Mouse (Mus musculus) midbrain, postnatal 0 days (tissue): ENCODE data around the gene Arl15. TPM values are rescaled to one million over a fixed set of nuclear protein-coding genes. Genes with fewer than 3 reads are reported as not detected.

ENCODE experiments used
- ATAC-seq: fragments of 200-750 bp; cut with Nextera tagmentation; 2 replicates; pipeline ENCODE4 v1.8.0; 2017; ENCODE audit warnings: moderate number of reproducible peaks, mild to moderate bottlenecking, moderate TSS enrichment, moderate library complexity; ENCODE audit not compliant: low FRiP score
- DNase-seq: peaks from one replicate; pipeline ENCODE4 v3.0.0-alpha.2; 2015; ENCODE audit warnings: low spot score
- H3K27ac ChIP-seq: fragments of 300-500 bp; sonication (generic); 2 replicates; pipeline ENCODE4 v1.5.1; 2014; ENCODE audit warnings: low read depth, mild to moderate bottlenecking, low read length, mixed read lengths
- H3K27me3 ChIP-seq: fragments of 300-500 bp; sonication (generic); 2 replicates; pipeline ENCODE4 v1.6.1; 2014; ENCODE audit warnings: low read length, control low read depth, mixed read lengths; ENCODE audit not compliant: insufficient read depth
- H3K36me3 ChIP-seq: fragments of 300-500 bp; sonication (generic); 2 replicates; pipeline ENCODE4 v1.6.1; 2014; ENCODE audit warnings: low read length, control low read depth, mixed read lengths; ENCODE audit not compliant: insufficient read depth
- H3K4me1 ChIP-seq: fragments of 300-500 bp; sonication (generic); 2 replicates; pipeline ENCODE4 v1.6.1; 2014; ENCODE audit warnings: mild to moderate bottlenecking, control low read depth, antibody characterized with exemption, low read length, mixed read lengths; ENCODE audit not compliant: insufficient read depth
- H3K4me2 ChIP-seq: fragments of 300-500 bp; sonication (generic); 2 replicates; pipeline ENCODE4 v1.6.1; 2014; ENCODE audit warnings: low read depth, mild to moderate bottlenecking, low read length, mixed read lengths; ENCODE audit not compliant: poor library complexity, severe bottlenecking
- H3K4me3 ChIP-seq: fragments of 300-500 bp; sonication (generic); 2 replicates; pipeline ENCODE4 v1.5.1; 2014; ENCODE audit warnings: low read depth, mild to moderate bottlenecking, low read length, moderate library complexity
- H3K9ac ChIP-seq: fragments of 300-500 bp; sonication (generic); replicated peaks from 2 replicates; pipeline ENCODE4 v1.6.1; 2014; ENCODE audit warnings: mild to moderate bottlenecking, low read length, moderate library complexity, mixed read lengths; ENCODE audit not compliant: poor library complexity, severe bottlenecking
- H3K9me3 ChIP-seq: fragments of 300-500 bp; sonication (generic); 2 replicates; pipeline ENCODE4 v1.6.1; 2016; ENCODE audit warnings: low read length, control low read depth
- CTCF ChIP-seq: IDR thresholded peaks from 2 replicates; pipeline ENCODE4 v1.5.1; 2016; ENCODE audit warnings: antibody characterized with exemption, mild to moderate bottlenecking
- WGBS: fragments of 180-500 bp; shearing (Covaris S2); extraction: QIAGEN DNeasy Blood & Tissue Kit; methylation state at CpG from one replicate; pipeline ENCODE4 v1.1.7; 2014; 5-methylcytosine and 5-hydroxymethylcytosine counted together
- polyA plus RNA-seq: library from polyadenylated mRNA; unstranded; fragments of >200 nt; fragmentation: Nextera tagmentation; extraction: Ambion mirVana; gene quantifications from 2 replicates; pipeline ENCODE4 v1.2.1, GENCODE M21; 2015
- total RNA-seq: library from RNA; depleted of rRNA; stranded (reverse); fragments of >200 nt; gene quantifications from 2 replicates; pipeline ENCODE4 v1.2.3, GENCODE M21; 2014

Gene Arl15
- total and polyA plus RNA-seq, 2 experiments from 2014 or later: 16.8 to 54.8 TPM

- Histone ChIP-seq H3K4me2 (no peak overlapping the region), H3K27ac (no peak overlapping the region), H3K27me3 (no peaks in the 10 kb centered on the region), H3K36me3 (no peaks in the 10 kb centered on the region), H3K4me3 (no peak overlapping the region), H3K9me3 (no peaks in the 10 kb centered on the region), H3K9ac (no peak overlapping the region), H3K4me1 (no peaks in the 10 kb centered on the region)
- no peak for ATAC-seq
- WGBS: 80% methylated on average over 6 of the region's 6 CpGs
- no peak for DNase-seq
- no peak for TF ChIP-seq CTCF
These were observed 266.0 kb downstream of the Arl15 start for GRCm38 (mm10) chr13:114060258-114060657.

- Histone ChIP-seq H3K36me3 (no peaks in the 10 kb centered on the region), H3K27ac (no peak overlapping the region), H3K27me3 (no peaks in the 10 kb centered on the region), H3K4me1 (no peaks in the 10 kb centered on the region), H3K4me2 (no peak overlapping the region), H3K9me3 (no peaks in the 10 kb centered on the region), H3K9ac (no peak overlapping the region), H3K4me3 (no peak overlapping the region)
- ATAC-seq: no peak
- no peak for DNase-seq
- WGBS: 90% methylated on average over 7 of the region's 7 CpGs
- TF ChIP-seq CTCF: no peak
These were observed 266.9 kb downstream of the Arl15 start for GRCm38 (mm10) chr13:114061234-114061633.

- TF ChIP-seq CTCF: no peak
- Histone ChIP-seq H3K9me3 (no peaks in the 10 kb centered on the region), H3K9ac (no peak overlapping the region), H3K27ac (no peak overlapping the region), H3K4me3 (no peak overlapping the region), H3K4me2 (no peak overlapping the region), H3K27me3 (no peaks in the 10 kb centered on the region), H3K4me1 (no peaks in the 10 kb centered on the region), H3K36me3 (no peaks in the 10 kb centered on the region)
- no peak for DNase-seq
- WGBS: 90% methylated on average over 9 of the region's 9 CpGs
- ATAC-seq: no peak
These were observed 269.8 kb downstream of the Arl15 start for GRCm38 (mm10) chr13:114064069-114064468.

DNA sequence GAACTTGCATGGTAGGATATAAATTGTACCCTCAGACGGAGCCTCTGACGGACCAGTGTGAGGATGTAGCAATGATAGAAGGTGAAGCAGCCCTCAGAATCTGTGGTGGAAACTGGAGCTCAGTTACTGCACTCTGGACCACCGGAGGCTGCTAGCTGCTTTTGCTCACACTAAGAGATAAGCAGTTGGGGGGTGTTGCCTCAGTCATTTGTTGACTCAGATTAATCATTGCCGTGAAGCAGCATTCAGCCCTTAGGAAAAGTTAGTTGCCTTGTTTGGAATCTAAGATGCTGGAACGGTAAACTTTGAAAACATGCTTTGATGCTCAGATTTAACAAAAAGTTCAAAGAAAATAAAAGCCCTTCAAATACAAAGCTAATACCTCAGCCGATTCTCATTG lies 270.7 kb downstream of the Arl15 start:
- Histone ChIP-seq H3K27me3 (no peaks in the 10 kb centered on the region), H3K27ac (no peak overlapping the region), H3K4me3 (no peak overlapping the region), H3K9ac (no peak overlapping the region), H3K4me1 (no peaks in the 10 kb centered on the region), H3K4me2 (no peak overlapping the region), H3K36me3 (no peaks in the 10 kb centered on the region), H3K9me3 (no peaks in the 10 kb centered on the region)
- DNase-seq (no peak), ATAC-seq (no peak)
- 56% methylated on average over 6 of the region's 6 CpGs for WGBS
- no peak for TF ChIP-seq CTCF

DNA sequence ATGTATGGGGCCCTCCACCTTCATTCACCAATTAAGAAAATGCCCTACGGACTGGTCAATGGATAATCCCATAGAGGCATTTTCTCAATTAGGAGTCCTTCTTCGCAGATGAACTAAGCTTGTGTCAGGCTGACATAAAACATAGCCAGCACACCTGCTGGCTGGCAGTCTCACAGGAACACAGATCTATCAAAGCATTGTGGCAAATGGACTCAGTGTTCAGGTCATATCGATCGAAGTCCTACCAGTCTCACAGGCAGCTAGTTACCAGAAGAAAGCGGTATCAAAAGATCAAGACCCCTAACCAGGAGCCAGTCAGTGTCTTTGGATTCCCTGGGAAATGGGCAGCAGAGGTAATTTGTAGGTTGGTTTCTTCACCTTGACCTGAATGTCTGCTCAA lies 274.1 kb downstream of the Arl15 start:
- no peak overlapping the region for H3K4me3 ChIP-seq
- DNase-seq: no peak
- no peak for TF ChIP-seq CTCF
- 86% methylated on average over 5 of the region's 5 CpGs for WGBS
- no peaks in the 10 kb centered on the region for H3K4me1 ChIP-seq
- H3K27me3 ChIP-seq: no peaks in the 10 kb centered on the region
- ATAC-seq: no peak
- no peaks in the 10 kb centered on the region for H3K9me3 ChIP-seq
- H3K4me2 ChIP-seq: no peak overlapping the region
- no peaks in the 10 kb centered on the region for H3K36me3 ChIP-seq
- no peak overlapping the region for H3K9ac ChIP-seq
- H3K27ac ChIP-seq: no peak overlapping the region

GRCm38 (mm10) chr13:114071439-114071838 lies 277.1 kb downstream of the Arl15 start:
- H3K4me1 ChIP-seq: no peaks in the 10 kb centered on the region
- ATAC-seq: no peak
- no peak for DNase-seq
- no peak for TF ChIP-seq CTCF
- no peaks in the 10 kb centered on the region for H3K9me3 ChIP-seq
- H3K4me3 ChIP-seq: no peak overlapping the region
- H3K9ac ChIP-seq: no peak overlapping the region
- no peak overlapping the region for H3K4me2 ChIP-seq
- H3K27me3 ChIP-seq: no peaks in the 10 kb centered on the region
- 95% methylated on average over 7 of the region's 7 CpGs for WGBS
- H3K27ac ChIP-seq: no peak overlapping the region
- H3K36me3 ChIP-seq: no peaks in the 10 kb centered on the region

DNA sequence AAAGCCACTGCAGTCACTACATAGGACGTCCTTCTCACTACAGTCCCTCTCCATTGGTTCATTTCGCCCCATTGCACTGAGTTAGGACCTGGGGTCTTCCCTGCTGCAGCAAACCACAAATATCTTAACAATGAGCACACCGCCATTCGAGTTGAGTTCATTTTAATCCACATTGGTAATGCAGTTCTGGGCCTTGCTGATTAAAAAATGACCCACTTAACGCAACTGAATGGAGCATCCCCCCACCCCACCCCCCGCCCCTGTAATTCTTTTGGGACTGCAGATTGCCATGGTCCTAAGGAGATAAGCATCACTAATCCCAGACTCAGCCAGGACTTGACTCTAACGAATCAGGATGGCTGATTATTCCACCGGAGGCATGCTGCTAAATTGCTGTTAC lies 280.2 kb downstream of the Arl15 start:
- 23% methylated on average over 8 of the region's 8 CpGs for WGBS
- no peak for TF ChIP-seq CTCF

More for the DNA sequence above, 280.2 kb downstream of the Arl15 start:
- Histone ChIP-seq H3K36me3 (no peaks in the 10 kb centered on the region), H3K27ac (no peak overlapping the region), H3K9ac (no peak overlapping the region), H3K9me3 (no peaks in the 10 kb centered on the region), H3K27me3 (no peaks in the 10 kb centered on the region), H3K4me2 (no peak overlapping the region), H3K4me3 (no peak overlapping the region), H3K4me1 (no peaks in the 10 kb centered on the region)
- ATAC-seq (no peak), DNase-seq (no peak)
